Mouse (Mus musculus) cerebellum, postnatal 36 days (tissue): ENCODE results near the gene Pik3c2b.
A peak's percentile ranks its signal among the peaks of the same experiment; 100 is the strongest.
"Not testable (repeated sequence)": the region's sequence is repeated elsewhere in the genome, so short reads cannot be mapped to it uniquely, and the experiment has no call there.

Source experiments
- DNase-seq, 2 experiments: peaks; one replicate each; pipeline ENCODE4 v3.0.0; 2021 to 2022; ENCODE audit warnings: mixed read lengths in 2 of 2

Pik3c2b gene

GRCm38 (mm10) chr1:133033316-133034090, 12.0 kb upstream of the Pik3c2b start:
- DNase-seq = peak; percentile 47 to 74

GRCm38 (mm10) chr1:133034091-133034460, 11.4 kb upstream of the Pik3c2b start:
- DNase-seq = peak; percentile 58 to 73

- not testable (repeated sequence) for DNase-seq
Measured at GRCm38 (mm10) chr1:133034682-133035081, 10.8 kb upstream of the Pik3c2b start.

GRCm38 (mm10) chr1:133039505-133039949, 5.9 kb upstream of the Pik3c2b start:
- DNase-seq = peak; percentile 20 to 70

GRCm38 (mm10) chr1:133045861-133046440, 484 bp downstream of the Pik3c2b start:
- DNase-seq = peak; percentile 74 to 81

GRCm38 (mm10) chr1:133046441-133046931, 1.0 kb downstream of the Pik3c2b start:
- peak; percentile 29 to 31 for DNase-seq

- no peak for DNase-seq
Measured at GRCm38 (mm10) chr1:133047575-133047974, 2.1 kb downstream of the Pik3c2b start.

DNA sequence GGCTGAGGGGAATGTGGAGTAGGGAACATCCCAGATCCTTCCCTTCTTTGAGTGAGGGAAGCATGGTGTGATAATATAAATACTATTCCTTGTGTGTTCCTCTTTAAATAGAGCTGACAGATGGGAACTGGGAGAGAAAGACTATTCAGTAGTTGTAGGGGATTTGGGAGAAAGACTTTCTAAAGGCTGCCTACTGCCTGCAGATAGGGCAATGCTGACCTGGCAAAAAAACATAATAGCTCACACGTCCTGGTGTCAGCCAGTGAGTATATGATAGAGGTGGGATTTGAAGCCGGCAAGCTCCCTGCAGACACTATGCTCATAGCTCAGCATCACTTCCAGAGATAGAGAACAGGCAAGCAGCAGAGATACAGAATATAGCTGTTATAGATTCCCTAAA, 3.2 kb downstream of the Pik3c2b start:
- DNase-seq = no peak

DNA sequence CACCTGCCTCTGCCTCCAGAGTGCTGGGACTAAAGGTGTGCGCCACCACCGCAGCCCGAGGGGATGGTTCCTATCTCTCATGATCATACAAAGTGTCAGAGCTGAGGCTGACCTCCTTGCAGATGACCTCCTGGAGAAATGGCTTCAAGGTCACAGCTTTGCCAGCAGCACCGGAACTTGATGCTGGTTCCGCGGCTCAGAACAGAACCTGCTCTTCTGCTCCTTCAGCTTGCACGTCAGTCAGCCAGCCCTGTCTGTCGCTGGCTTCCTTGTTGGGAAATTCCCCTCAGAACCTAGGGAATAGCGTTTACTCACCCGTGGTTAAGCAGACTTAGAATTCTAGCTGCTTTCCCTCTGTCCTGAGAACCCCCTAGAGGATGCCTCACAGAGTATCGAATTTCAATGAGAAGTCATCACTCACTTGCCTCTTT, 4.5 kb downstream of the Pik3c2b start:
- no peak for DNase-seq

DNA sequence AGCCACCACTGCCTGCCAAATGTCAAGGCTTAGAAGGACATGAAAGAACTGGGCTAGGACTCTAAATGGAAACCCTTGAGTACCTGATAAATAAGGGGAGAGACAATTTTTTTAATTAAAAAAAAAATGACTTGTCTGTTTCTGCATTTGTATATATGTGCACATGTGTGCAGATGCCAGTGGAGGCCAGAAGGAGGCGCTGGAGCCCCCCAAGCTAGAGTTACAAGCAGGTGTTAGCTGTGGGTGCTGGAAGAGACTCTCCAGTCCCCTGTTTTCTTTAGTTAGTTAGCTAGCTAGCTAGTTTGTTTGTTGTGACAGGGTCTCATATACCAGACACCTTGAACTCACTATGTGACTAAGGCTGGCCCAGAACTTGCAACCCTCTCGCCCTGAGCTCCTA, 6.4 kb downstream of the Pik3c2b start:
- DNase-seq = no peak

- no peak for DNase-seq
Measured at GRCm38 (mm10) chr1:133053034-133053433, 7.6 kb downstream of the Pik3c2b start.

GRCm38 (mm10) chr1:133054326-133054725, 8.9 kb downstream of the Pik3c2b start:
- DNase-seq = no peak

DNA sequence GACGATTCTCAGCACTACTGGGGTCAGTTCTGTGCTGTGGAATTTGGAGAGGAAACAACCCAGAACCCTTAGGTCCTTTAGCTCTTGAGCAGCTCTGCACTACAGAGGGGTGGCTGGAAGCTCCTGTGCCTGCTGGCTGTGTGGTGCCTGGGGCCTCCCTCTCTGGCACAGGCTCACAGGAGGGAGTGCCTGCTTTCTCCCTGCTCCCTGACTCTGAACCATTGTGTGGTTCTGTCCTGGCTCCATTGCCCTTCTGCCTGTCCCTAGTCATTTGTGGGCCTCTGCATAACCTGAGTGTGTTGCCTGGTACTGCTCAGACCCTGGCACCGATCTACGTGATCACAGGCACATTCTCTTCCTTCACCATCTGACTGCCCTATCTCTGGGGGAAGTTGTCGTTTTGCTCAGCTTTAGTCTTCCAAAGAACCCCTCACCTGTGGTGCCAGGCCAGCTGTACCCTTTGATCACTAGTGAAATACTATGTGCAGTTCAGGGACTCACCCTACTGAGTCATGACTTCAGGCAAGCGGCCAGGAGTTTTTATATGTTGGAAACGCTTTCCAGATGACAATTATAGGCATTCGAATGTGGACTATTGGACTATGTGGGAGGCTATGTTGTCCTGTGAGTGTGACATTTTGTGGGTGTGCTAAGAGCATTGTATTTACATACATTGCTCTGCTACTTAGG, 12.0 kb downstream of the Pik3c2b start:
- DNase-seq = no peak

DNA sequence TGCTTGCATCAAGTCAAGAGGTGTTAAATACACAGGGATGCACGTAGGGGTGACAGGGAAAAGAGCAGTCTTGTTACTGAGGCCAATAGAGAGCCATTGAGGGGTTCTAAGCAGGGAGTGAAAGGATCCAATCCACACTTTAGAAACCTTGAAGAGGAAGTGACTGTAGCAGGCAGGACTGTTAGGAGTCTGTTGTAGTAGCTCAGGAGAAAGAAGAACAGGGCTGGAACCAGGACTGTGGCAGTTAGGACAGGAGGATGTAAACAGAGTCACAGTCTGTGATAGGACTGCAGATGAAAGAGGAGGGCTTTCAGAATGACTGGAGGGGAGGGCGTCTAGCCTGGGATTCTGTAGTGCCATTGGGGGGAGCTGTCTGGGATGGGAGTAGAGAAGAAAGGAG, 14.1 kb downstream of the Pik3c2b start:
- DNase-seq = no peak

DNA sequence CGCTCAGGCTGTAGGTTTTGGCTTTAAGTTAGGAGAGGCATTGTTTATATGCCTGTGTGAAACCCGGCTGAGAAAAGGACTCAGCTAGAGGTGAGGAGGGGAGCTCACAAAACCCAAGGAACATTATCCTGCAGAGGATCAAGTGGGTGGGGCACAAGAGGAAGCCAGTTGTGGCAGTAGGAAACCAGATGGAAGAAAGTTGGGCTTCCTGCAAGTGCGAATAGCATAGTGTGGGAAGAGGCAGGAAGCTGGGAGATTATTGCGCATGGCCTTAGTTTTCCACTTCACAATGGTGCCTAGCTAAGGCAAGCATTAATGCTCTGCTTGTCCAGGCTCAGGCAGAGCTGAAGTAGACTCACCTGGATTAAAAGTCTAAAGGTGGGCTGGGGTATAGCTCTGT, 15.2 kb downstream of the Pik3c2b start:
- DNase-seq = no peak

DNA sequence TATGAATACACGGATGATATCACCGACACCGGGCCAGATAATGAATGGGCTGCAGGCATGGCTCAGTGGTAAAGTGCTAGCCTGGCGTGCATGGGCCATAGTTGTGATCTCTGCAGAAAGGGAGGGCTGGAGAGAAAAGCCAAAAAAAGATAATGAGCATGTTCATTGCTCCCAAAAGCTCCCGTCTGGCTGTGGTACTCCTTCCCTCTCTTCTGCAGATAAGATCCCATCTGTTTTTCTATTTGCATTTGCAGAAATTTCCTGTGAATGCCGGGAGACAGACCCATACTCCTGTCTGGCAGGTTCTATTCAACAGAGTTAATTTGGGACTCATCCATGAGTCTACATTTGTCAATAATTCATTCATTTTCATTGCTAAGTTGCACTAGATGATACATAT, 17.7 kb downstream of the Pik3c2b start:
- no peak for DNase-seq

DNA sequence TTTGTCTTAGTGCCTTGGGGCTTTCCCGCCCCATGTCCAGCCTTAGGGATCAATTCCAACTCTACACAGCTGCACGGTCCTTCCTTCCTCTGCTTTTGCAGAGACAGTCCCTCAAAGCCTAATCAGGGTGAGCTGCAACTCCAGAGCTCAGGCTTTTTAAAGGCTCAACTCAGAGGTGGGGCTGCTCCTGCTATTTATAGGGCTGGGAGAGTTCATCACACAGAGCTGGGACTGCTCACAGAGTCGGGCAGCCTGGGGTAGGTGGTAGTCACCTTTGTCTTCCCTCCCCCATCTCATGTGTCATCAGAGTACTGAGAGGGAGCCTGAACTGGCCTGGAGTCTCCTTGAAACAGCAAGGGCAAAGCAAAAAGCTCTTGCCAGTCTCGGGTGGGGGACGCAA, 22.8 kb downstream of the Pik3c2b start:
- DNase-seq = no peak

DNA sequence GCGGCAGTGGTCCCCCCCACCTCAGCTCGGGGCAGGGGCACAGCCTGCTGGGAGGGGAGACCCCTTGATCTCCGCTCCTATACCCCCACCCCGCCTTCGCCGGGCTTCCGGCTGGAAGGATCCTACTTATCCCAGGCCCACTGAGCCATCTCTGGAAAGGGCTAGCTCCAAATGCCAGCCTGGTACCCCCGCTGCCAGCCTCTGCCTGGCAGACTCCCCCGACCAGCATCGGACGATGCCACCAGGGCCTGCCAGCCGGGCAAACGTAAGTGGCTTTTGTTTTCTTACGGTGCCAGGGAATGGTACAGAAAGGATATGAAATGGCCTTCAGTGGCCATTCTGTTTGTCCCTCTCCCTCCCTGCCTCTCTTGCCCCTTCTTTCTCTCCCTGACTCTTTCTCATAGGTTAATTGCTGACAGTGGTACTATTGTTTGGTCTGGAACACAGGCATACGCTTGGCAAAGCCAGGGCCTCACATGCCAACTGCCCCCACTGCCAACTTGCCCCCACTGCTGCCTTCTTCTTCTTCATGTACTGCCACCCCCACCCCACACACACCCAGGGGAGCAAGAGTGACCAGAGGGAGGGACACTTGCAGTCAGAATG, 23.3 kb downstream of the Pik3c2b start:
- no peak for DNase-seq

DNA sequence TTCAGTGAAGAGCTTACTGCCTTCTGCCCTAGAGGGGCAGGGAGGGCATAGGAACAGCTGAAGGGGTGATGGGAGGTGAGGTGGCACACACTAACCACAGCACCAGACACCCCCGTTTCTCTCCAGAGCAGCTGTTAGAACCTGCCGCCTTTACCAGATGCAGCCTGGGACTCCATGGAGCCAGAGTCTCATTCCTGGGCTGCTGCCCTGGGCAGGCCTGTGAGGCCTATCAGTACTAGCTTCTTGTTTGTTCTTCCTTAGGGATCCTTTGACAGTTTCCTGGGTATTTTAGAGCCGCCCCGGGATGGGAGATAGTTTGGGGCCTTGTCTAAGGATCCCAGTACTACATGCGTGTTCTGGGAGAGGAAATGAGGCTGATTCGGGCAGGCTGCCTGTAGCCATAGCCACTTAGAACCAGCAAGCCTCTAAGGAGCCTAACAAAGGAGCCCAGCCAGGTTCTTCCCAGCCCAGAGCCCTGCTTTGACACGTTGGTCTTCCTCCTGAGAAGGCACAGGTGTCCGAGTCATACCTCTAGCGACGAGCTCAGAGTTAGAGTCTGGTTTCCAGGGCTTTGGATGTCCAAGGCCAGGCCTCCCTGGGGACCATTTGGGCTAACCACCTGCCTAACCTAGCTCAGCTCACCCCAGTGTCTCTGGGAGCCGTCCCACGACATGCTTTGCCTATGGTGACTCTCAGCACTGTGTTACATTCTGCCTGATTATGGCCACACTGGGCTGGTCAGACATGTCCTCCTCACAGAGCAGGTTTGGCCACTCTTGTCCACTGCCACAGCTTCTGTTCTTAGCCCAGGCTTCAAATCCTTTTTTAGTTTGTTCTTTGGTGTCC, 24.0 kb downstream of the Pik3c2b start:
- no peak for DNase-seq

DNA sequence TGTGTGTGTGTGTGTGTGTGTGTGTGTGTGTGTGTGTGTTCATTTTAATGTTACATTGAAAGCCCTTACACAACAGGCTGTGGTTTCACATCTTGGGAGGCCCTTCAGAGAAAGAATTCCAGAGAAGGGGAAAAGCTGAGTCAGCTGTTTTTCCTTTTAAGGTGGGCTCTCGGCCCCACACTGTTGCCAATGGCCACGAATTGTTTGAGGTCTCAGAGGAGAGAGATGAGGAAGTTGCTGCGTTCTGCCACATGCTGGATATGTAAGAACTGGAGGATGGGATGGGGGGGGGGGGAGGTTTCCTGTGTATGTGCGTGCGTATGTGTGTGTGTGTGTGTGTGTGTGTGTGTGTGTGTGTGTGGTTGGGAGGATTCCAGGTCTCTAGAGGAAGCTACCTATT, 24.7 kb downstream of the Pik3c2b start:
- no peak for DNase-seq

GRCm38 (mm10) chr1:133071666-133072381, 26.4 kb downstream of the Pik3c2b start:
- DNase-seq = peak; percentile 35 to 39
